Mouse (Mus musculus): ENCODE measurements at regions not wholly inside any gene's neighbourhood (a gene's known extent, or its start where the extent isn't known, plus 50 kb on each side); places are given as distances from the start of the nearest gene placed in this dataset.

DNA sequence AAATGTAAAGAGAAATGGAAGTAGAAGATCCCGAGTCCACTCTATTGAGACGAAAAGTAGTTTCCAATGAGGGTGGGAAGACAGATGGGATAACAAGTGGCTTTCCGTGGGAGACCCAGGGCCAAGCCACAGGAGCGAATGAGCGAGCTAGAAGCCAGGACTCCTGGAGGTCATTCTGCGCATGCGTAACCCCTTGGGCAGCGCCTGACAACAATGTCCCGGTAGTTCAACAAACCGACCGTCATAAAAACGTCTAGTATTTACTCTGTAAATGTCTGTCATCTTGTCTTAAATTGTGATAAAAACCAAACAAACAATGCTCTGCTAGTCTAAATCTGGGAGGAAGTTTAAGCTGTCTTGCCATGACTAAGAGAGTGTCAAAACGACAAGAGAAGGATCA is 112.4 kb downstream of the Chic2 start:
- DNase-seq (ENCODE audit: low spot score) (peak; percentile 16), ATAC-seq (no peak)
- Histone ChIP-seq H3K27me3 (replicated peaks; ENCODE audit: insufficient read depth, low read length) (no peaks in the 10 kb centered on the region), H3K27ac (ENCODE audit: low read length) (no peak overlapping the region), H3K4me2 (replicated peaks; ENCODE audit: low read depth, low read length) (peak overlapping the region; percentile 28; the same call in 1 of the 2 replicates), H3K36me3 (ENCODE audit: insufficient read depth, low read length) (no peaks in the 10 kb centered on the region), H3K9me3 (ENCODE audit: low read length) (no peaks in the 10 kb centered on the region), H3K4me3 (ENCODE audit: low read depth, low read length) (no peak overlapping the region), H3K4me1 (ENCODE audit: insufficient read depth, low read depth, low read length) (no peaks in the 10 kb centered on the region), H3K9ac (replicated peaks; ENCODE audit: low read depth) (no peak overlapping the region)
- 29% methylated on average over 13 of the region's 13 CpGs for WGBS
- TF ChIP-seq EP300 (IDR thresholded peaks at IDR 0.05) (no peak), CTCF (IDR thresholded peaks at IDR 0.05) (0 out of 2 replicates have a peak, but pooled peaks have one; percentile 10)

DNA sequence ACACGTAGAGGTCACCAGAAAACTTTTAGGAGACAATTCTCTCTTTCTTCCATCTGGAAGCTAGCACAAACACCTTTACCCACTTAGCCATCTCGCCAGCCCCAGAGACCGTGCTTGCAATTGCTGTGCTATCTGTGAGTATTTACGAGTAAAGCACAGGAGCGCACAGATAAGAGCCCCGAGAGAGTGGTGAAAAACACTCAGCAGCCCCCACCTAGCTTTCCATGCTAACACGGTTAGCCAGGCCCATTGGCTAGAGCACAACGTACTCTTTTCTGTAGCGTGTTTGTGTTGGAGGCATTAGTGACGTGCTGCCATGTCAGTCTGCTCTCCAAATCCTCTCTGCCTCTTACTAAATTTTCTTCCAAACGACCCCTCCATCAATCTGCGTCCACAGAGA is 112.8 kb downstream of the Chic2 start:
- H3K9me3 ChIP-seq (ENCODE audit: low read length): no peaks in the 10 kb centered on the region
- ATAC-seq (no peak), DNase-seq (ENCODE audit: low spot score) (no peak)
- TF ChIP-seq EP300 (IDR thresholded peaks at IDR 0.05) (no peak), CTCF (IDR thresholded peaks at IDR 0.05) (no peak)
- H3K36me3 ChIP-seq (ENCODE audit: insufficient read depth, low read length): no peaks in the 10 kb centered on the region
- H3K27me3 ChIP-seq (replicated peaks; ENCODE audit: insufficient read depth, low read length): no peaks in the 10 kb centered on the region
- no peak overlapping the region for H3K27ac ChIP-seq (ENCODE audit: low read length)
- H3K4me3 ChIP-seq (ENCODE audit: low read depth, low read length): no peak overlapping the region
- no peak overlapping the region for H3K9ac ChIP-seq (replicated peaks; ENCODE audit: low read depth)
- peak overlapping the region; percentile 28; the same call in 1 of the 2 replicates for H3K4me2 ChIP-seq (replicated peaks; ENCODE audit: low read depth, low read length)
- WGBS: 32% methylated on average over 12 of the region's 12 CpGs
- no peaks in the 10 kb centered on the region for H3K4me1 ChIP-seq (ENCODE audit: insufficient read depth, low read depth, low read length)

DNA sequence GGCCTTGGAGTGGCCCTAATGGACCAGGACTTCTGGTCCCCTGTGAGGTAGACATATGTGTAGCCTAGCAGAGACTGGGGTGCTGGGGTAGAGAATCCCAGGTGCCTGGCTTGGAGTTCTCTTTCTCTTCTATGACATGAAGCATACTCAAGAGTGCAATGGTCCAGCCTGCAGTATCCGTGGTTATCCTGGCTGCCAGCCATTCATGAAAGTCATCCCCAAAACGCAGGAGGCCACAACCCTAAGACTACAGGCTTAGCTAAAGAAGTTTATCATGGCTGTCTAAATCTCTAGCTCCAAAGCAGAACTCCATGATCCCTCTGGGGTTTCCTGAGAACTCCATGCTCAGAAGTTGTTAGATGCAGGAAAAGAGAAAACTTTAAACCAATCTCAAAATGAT is 117.0 kb downstream of the Chic2 start:
- no peak for ATAC-seq
- Histone ChIP-seq H3K9ac (replicated peaks; ENCODE audit: low read depth) (no peak overlapping the region), H3K4me1 (ENCODE audit: insufficient read depth, low read depth, low read length) (no peaks in the 10 kb centered on the region), H3K27ac (ENCODE audit: low read length) (no peak overlapping the region), H3K36me3 (ENCODE audit: insufficient read depth, low read length) (no peaks in the 10 kb centered on the region), H3K27me3 (replicated peaks; ENCODE audit: insufficient read depth, low read length) (no peaks in the 10 kb centered on the region), H3K9me3 (ENCODE audit: low read length) (no peaks in the 10 kb centered on the region), H3K4me3 (ENCODE audit: low read depth, low read length) (no peak overlapping the region), H3K4me2 (replicated peaks; ENCODE audit: low read depth, low read length) (no peak overlapping the region)
- TF ChIP-seq EP300 (IDR thresholded peaks at IDR 0.05) (no peak), CTCF (IDR thresholded peaks at IDR 0.05) (no peak)
- DNase-seq (ENCODE audit: low spot score): no peak
- 79% methylated on average over 2 of the region's 2 CpGs for WGBS

DNA sequence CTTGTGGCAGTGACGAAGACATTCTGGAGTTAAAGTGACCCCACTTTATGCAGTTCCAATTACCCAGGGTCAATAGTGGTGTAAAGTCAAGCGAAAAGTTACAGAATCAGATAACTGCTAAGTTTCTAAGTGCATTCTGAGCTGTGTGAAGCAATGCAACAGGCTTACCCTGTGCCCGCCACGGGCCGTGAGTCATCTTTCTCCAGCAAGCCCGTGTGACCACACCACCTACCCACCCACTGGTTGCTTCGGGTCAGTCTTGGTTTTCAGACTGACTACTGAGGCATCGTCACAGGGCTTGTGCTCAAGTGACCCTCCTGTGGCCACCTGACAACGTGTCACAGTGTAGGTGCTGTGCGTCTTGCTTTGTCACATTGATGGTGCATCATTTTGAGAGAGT is 118.8 kb downstream of the Chic2 start:
- no peak overlapping the region for H3K4me3 ChIP-seq (ENCODE audit: low read depth, low read length)
- H3K9ac ChIP-seq (replicated peaks; ENCODE audit: low read depth): no peak overlapping the region
- ATAC-seq (no peak), DNase-seq (ENCODE audit: low spot score) (no peak)
- no peak overlapping the region for H3K4me2 ChIP-seq (replicated peaks; ENCODE audit: low read depth, low read length)
- no peaks in the 10 kb centered on the region for H3K27me3 ChIP-seq (replicated peaks; ENCODE audit: insufficient read depth, low read length)
- H3K4me1 ChIP-seq (ENCODE audit: insufficient read depth, low read depth, low read length): no peaks in the 10 kb centered on the region
- no peak overlapping the region for H3K27ac ChIP-seq (ENCODE audit: low read length)
- no peaks in the 10 kb centered on the region for H3K9me3 ChIP-seq (ENCODE audit: low read length)
- TF ChIP-seq CTCF (IDR thresholded peaks at IDR 0.05): no peak
- no peak for TF ChIP-seq EP300 (IDR thresholded peaks at IDR 0.05)
- 86% methylated on average over 10 of the region's 10 CpGs for WGBS
- no peaks in the 10 kb centered on the region for H3K36me3 ChIP-seq (ENCODE audit: insufficient read depth, low read length)

DNA sequence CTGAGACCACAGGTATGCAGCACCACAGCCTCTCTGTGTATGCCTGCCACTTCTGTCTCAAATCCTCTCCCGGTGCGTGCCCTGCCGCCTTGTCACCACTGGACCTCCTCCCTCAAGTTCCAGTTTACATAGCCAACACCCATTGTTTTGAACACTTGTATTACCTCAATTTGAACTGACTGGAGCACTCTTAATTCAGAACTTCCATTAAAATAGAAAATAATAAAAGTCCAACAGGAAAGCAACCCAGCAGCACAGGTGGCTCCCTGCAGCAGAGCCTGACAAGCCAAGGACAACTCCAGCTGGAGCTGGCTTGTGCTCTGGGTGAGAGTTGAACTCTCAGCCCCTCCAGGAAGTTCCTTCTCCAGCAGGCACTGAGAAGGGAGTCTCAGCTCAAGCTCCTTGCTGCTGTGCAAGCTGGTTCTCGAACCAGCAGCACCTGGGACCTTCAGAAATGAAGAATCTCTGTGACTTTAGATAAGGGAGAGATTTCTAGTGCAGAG is 120.5 kb downstream of the Chic2 start:
- WGBS: 66% methylated on average over 4 of the region's 4 CpGs
- no peaks in the 10 kb centered on the region for H3K36me3 ChIP-seq (ENCODE audit: insufficient read depth, low read length)
- DNase-seq (ENCODE audit: low spot score): no peak
- no peak overlapping the region for H3K9ac ChIP-seq (replicated peaks; ENCODE audit: low read depth)
- no peak for ATAC-seq
- no peaks in the 10 kb centered on the region for H3K27me3 ChIP-seq (replicated peaks; ENCODE audit: insufficient read depth, low read length)
- H3K4me2 ChIP-seq (replicated peaks; ENCODE audit: low read depth, low read length): no peak overlapping the region
- no peaks in the 10 kb centered on the region for H3K9me3 ChIP-seq (ENCODE audit: low read length)
- no peaks in the 10 kb centered on the region for H3K4me1 ChIP-seq (ENCODE audit: insufficient read depth, low read depth, low read length)
- no peak overlapping the region for H3K27ac ChIP-seq (ENCODE audit: low read length)
- no peak overlapping the region for H3K4me3 ChIP-seq (ENCODE audit: low read depth, low read length)
- TF ChIP-seq CTCF (IDR thresholded peaks at IDR 0.05) (no peak), EP300 (IDR thresholded peaks at IDR 0.05) (no peak)

DNA sequence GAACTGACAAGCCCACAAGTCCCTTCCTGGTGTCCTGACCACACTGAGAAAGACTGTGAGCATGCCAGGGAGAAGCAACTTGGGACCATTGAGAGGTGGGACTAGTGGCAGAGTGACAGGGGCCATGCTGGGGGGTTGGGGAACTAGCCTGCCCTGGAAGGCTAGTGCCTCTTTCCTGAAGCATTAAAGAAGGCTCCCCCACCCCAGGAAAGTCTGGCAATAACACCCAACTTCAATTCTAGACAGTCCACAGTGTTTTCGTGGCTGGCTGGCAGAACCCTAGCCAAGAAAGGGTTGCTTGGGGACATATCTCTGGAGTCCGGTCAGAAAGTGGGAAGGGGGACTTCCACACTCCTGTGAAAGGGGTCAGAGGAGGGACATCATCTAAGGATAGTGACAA is 121.2 kb downstream of the Chic2 start:
- no peak for TF ChIP-seq EP300 (IDR thresholded peaks at IDR 0.05)
- TF ChIP-seq CTCF (IDR thresholded peaks at IDR 0.05): no peak
- Histone ChIP-seq H3K9me3 (ENCODE audit: low read length) (no peaks in the 10 kb centered on the region), H3K4me3 (ENCODE audit: low read depth, low read length) (no peak overlapping the region), H3K4me1 (ENCODE audit: insufficient read depth, low read depth, low read length) (no peaks in the 10 kb centered on the region), H3K27ac (ENCODE audit: low read length) (no peak overlapping the region), H3K36me3 (ENCODE audit: insufficient read depth, low read length) (no peaks in the 10 kb centered on the region), H3K4me2 (replicated peaks; ENCODE audit: low read depth, low read length) (no peak overlapping the region), H3K9ac (replicated peaks; ENCODE audit: low read depth) (no peak overlapping the region), H3K27me3 (replicated peaks; ENCODE audit: insufficient read depth, low read length) (no peaks in the 10 kb centered on the region)
- WGBS: 70% methylated on average over 2 of the region's 2 CpGs
- ATAC-seq: no peak
- DNase-seq (ENCODE audit: low spot score): no peak

DNA sequence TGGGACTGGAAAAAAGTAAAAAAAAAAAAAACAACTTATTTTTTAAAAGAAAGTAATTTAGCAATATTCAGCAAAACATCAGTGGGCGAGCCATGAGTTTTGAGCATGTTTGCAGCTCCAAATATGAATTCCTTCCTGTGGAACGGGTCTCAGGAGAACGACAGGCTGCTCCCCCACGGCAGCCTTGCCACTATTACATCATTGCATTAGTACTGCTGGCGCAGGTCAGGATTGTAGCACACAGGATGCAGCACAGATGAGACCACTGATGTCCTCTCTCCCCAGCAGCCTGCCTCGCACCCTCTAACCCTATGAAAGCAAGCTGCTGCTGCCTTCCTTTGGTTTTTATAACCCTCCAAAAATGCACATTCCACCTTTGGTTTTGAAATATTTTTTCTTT is 121.7 kb downstream of the Chic2 start:
- no peaks in the 10 kb centered on the region for H3K36me3 ChIP-seq (ENCODE audit: insufficient read depth, low read length)
- no peak overlapping the region for H3K4me3 ChIP-seq (ENCODE audit: low read depth, low read length)
- TF ChIP-seq EP300 (IDR thresholded peaks at IDR 0.05) (no peak), CTCF (IDR thresholded peaks at IDR 0.05) (no peak)
- H3K9ac ChIP-seq (replicated peaks; ENCODE audit: low read depth): no peak overlapping the region
- H3K27ac ChIP-seq (ENCODE audit: low read length): no peak overlapping the region
- no peak for ATAC-seq
- H3K4me2 ChIP-seq (replicated peaks; ENCODE audit: low read depth, low read length): no peak overlapping the region
- no peaks in the 10 kb centered on the region for H3K9me3 ChIP-seq (ENCODE audit: low read length)
- 54% methylated on average over 6 of the region's 6 CpGs for WGBS
- no peaks in the 10 kb centered on the region for H3K27me3 ChIP-seq (replicated peaks; ENCODE audit: insufficient read depth, low read length)
- no peaks in the 10 kb centered on the region for H3K4me1 ChIP-seq (ENCODE audit: insufficient read depth, low read depth, low read length)
- DNase-seq (ENCODE audit: low spot score): no peak
